Mouse (Mus musculus) G1E (cell line): ENCODE data around the gene Snapc3. TPM values are rescaled to one million over a fixed set of nuclear protein-coding genes. Genes with fewer than 3 reads are reported as not detected.
A peak's percentile ranks its signal among the peaks of the same experiment; 100 is the strongest.

Experiments
- ATAC-seq: 2 replicates; pipeline ENCODE4 v1.8.0; 2016; ENCODE audit warnings: mild to moderate bottlenecking; ENCODE audit not compliant: insufficient number of reproducible peaks, poor library complexity, low FRiP score, severe bottlenecking; ENCODE audit errors: extremely low read depth
- DNase-seq: peaks from one replicate; pipeline ENCODE4 v3.0.0; 2012; ENCODE audit warnings: low spot score
- H3K27me3 ChIP-seq: 2 replicates; pipeline ENCODE4 v1.6.1; 2012; ENCODE audit warnings: mild to moderate bottlenecking, low read length, inconsistent platforms; ENCODE audit not compliant: insufficient read depth
- H3K36me3 ChIP-seq: replicated peaks from 2 replicates; pipeline ENCODE3; 2012; ENCODE audit warnings: mild to moderate bottlenecking, inconsistent platforms
- H3K4me1 ChIP-seq: 2 replicates; pipeline ENCODE4 v1.6.1; 2012; ENCODE audit warnings: low read depth, low read length, inconsistent platforms, mixed read lengths; ENCODE audit not compliant: insufficient read depth
- H3K4me3 ChIP-seq: 2 replicates; pipeline ENCODE4 v1.5.1; 2012; ENCODE audit warnings: low read depth, mild to moderate bottlenecking, inconsistent platforms, low read length, moderate library complexity, mixed read lengths
- H3K9me3 ChIP-seq: replicated peaks from 2 replicates; pipeline ENCODE4 v1.6.1; 2012; ENCODE audit warnings: inconsistent platforms
- CTCF ChIP-seq: IDR thresholded peaks from 2 replicates; pipeline ENCODE4 v1.5.1; 2012; ENCODE audit warnings: low read depth, low read length, inconsistent platforms, mixed read lengths
- GATA1 ChIP-seq: IDR thresholded peaks from 2 replicates; pipeline ENCODE4 v1.6.1; 2012; ENCODE audit warnings: borderline replicate concordance, low read length, inconsistent platforms, mixed read lengths
- GATA2 ChIP-seq: IDR thresholded peaks from 2 replicates; pipeline ENCODE4 v1.6.1; 2012; ENCODE audit warnings: low read depth, low read length, inconsistent platforms, borderline replicate concordance
- POLR2AphosphoS5 ChIP-seq: IDR thresholded peaks from 2 replicates; pipeline ENCODE4 v1.6.1; 2012; ENCODE audit warnings: low read depth, low read length, inconsistent platforms; ENCODE audit not compliant: insufficient replicate concordance
- TAL1 ChIP-seq: conservative IDR thresholded peaks from 2 replicates; pipeline ENCODE4 v1.6.1; 2012; ENCODE audit warnings: low read depth, low read length, inconsistent platforms, mixed read lengths
- polyA plus RNA-seq: library from polyadenylated mRNA; stranded (reverse); fragments of >175 nt; gene quantifications from 2 replicates; pipeline ENCODE4 v1.2.3, GENCODE M21; 2012
- total RNA-seq, 2 experiments: library from RNA; stranded (forward) in 1 of 2; stranded (reverse) in 1 of 2; fragments of 200-1000 nt in 1 of 2; fragments of >200 nt in 1 of 2; fragmentation: Nextera tagmentation in 1 of 2; gene quantifications; 2 replicates each; pipeline ENCODE4 v1.2.3; 2014 to 2017

Snapc3 gene
- total and polyA plus RNA-seq, 3 experiments = 7.4 to 61.4 (median 57.6) TPM

DNA sequence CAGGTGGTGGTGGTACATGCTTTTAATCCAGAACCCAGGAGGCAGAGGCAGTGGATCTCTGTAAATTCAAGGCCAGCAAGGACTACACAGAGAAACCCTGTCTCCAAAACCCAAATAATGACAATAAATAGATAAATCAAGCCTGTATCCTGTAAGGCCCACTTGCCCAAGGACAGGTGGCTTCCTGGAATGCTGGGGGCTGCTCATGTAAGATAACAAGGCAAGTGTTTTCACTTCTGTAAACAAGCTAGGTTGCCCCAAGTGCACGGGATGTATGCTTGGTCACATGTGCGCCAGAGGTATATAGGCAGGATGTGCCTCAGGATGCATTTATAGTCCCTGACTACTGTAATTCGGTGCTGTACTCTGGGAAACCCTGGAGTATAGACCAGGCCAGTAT lies 5.5 kb upstream of the Snapc3 start:
- Histone ChIP-seq H3K4me1 (peaks cover 8% of the 10 kb centered on the region), H3K27me3 (no peaks in the 10 kb centered on the region; the same call in 1 of the 2 replicates), H3K4me3 (no peak overlapping the region), H3K9me3 (no peaks in the 10 kb centered on the region), H3K36me3 (no peaks in the 10 kb centered on the region)
- ATAC-seq = no peak
- DNase-seq = no peak
- TF ChIP-seq GATA2 (no peak), POLR2AphosphoS5 (no peak), CTCF (no peak), TAL1 (no peak), GATA1 (no peak)

DNA sequence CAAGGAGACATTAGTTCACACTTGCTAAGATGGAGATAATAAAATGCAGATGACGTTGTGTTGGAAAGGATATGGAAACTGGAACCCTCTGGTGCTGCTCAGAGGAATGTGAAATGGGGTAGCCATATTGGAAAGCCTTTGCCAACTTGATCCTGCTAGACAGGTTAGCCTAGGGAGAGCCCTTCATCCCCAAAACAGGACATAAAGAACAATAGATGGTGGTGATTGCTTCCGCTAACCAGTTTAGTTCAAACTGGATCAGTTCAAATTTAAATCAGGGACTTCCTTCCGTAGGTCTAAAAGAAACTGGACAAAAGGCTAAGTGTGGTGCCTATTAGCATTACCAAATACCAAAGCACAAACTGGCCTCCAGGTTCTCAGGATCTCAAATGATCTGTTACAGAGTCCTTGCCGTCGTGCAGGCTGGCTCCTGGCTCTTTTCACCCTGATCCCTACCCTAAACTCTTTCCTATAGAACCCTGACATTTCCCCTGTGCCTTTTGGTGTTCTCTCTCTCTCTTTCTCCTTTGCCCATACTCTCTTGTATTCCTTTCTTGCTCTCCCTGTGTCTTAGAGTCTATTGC lies 3.2 kb upstream of the Snapc3 start:
- Histone ChIP-seq H3K4me3 (no peak overlapping the region), H3K27me3 (no peaks in the 10 kb centered on the region; the same call in 1 of the 2 replicates), H3K4me1 (peaks cover 13% of the 10 kb centered on the region), H3K36me3 (peaks cover 2% of the 10 kb centered on the region), H3K9me3 (no peaks in the 10 kb centered on the region)
- TF ChIP-seq POLR2AphosphoS5 (no peak), GATA2 (no peak), GATA1 (no peak), CTCF (no peak), TAL1 (no peak)
- ATAC-seq (no peak), DNase-seq (no peak)

DNA sequence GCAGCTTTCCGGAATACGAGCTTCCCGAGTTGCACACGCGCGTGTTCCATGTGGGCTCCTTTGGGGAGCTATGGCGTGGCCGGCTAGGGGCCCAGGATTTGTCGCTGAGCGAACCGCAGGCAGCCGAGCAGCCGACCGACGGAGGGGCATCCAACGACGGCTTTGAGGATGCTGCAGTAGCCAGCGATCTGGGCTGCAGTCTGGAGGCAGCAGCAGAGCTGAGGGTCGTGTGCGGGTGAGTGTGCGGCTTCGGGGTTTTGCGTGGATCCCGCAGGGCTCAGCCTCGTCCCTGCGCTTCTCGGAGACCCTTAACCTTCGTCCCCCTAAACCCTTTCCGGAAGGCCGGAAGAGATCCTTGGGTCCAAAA lies 279 bp downstream of the Snapc3 start:
- Histone ChIP-seq H3K4me3 (peak overlapping the region; percentile 99), H3K9me3 (no peaks in the 10 kb centered on the region), H3K4me1 (peaks cover 13% of the 10 kb centered on the region), H3K36me3 (peaks cover 17% of the 10 kb centered on the region), H3K27me3 (no peaks in the 10 kb centered on the region; the same call in 1 of the 2 replicates)
- ATAC-seq = no peak
- no peak for TF ChIP-seq CTCF
- TF ChIP-seq POLR2AphosphoS5 = no peak
- no peak for TF ChIP-seq GATA1
- TF ChIP-seq GATA2 = no peak
- no peak for TF ChIP-seq TAL1
- DNase-seq = no peak

DNA sequence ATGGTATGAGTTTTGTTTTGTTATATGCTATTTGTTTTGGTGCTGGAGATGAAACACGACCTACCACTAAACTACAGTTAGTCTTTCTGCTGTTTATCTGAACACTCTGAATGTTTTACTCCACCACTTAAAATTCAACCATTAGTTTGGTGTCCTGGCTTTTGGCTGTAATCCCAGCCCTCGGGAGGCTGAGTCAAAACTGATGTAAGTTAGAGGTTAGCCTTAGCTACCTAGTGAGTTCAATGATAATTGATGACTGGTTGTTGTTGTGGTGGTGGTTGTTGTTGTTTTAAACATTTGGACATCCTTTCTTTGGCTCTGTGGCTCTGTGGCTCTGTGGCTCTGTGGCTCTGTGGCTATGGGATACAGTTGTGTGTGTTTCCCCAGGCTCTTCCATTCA lies 1.3 kb downstream of the Snapc3 start:
- H3K4me3 ChIP-seq = peak overlapping the region; percentile 99; the same call in 1 of the 2 replicates
- DNase-seq (no peak), ATAC-seq (no peak)
- H3K36me3 ChIP-seq = peaks cover 27% of the 10 kb centered on the region
- H3K4me1 ChIP-seq = peaks cover 13% of the 10 kb centered on the region
- H3K9me3 ChIP-seq = no peaks in the 10 kb centered on the region
- TF ChIP-seq TAL1 = no peak
- TF ChIP-seq CTCF = no peak
- no peak for TF ChIP-seq POLR2AphosphoS5
- TF ChIP-seq GATA1 = no peak
- no peak for TF ChIP-seq GATA2
- H3K27me3 ChIP-seq = no peaks in the 10 kb centered on the region

DNA sequence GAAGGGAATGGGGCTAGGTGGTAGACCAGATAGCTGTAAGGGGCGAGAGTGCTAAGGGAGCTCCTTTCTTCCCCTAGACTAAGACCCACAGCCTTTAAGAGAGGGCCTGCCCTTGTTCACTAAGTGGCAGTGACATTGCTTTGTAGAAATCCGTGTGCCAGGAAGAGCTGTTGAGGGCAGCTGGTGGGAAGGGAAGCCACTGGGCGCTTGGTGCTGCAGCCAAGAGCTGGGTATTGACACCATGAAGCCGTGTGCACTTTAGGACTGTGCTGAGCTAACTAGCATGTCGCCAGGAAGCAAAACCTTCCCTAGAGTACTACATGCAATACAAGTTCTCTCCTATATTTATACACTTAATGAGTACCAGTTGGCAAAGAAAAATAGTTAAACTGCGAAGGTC lies 6.1 kb downstream of the Snapc3 start:
- Histone ChIP-seq H3K4me3 (no peak overlapping the region), H3K9me3 (no peaks in the 10 kb centered on the region), H3K4me1 (peaks cover 4% of the 10 kb centered on the region), H3K27me3 (no peaks in the 10 kb centered on the region), H3K36me3 (peaks cover 71% of the 10 kb centered on the region)
- DNase-seq = no peak
- TF ChIP-seq CTCF (no peak), GATA1 (no peak), TAL1 (no peak), POLR2AphosphoS5 (no peak), GATA2 (no peak)
- ATAC-seq = no peak

DNA sequence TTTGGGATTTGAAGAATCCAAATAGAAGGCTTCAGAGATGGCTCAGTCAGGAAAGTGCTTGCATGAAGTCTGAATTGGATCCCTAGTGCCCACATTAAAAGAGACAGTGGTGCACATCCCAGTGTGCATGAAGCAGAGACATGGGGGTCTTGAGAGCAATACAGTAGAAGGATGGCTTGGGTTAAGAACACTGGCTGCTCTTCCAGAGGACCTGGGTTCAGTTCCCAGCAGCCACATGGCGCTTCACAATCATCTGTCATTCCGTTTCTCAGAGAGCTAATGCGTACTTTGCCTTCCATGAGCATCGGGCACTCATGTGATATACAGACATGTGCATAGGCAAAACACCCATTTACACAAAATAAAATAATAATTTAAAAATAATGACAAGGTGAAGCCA lies 7.6 kb downstream of the Snapc3 start:
- DNase-seq = no peak
- Histone ChIP-seq H3K36me3 (peaks cover 78% of the 10 kb centered on the region), H3K9me3 (no peaks in the 10 kb centered on the region), H3K4me1 (no peaks in the 10 kb centered on the region), H3K4me3 (no peak overlapping the region), H3K27me3 (no peaks in the 10 kb centered on the region)
- no peak for ATAC-seq
- no peak for TF ChIP-seq GATA2
- no peak for TF ChIP-seq POLR2AphosphoS5
- TF ChIP-seq CTCF = no peak
- TF ChIP-seq GATA1 = no peak
- no peak for TF ChIP-seq TAL1
